Mouse (Mus musculus) spleen, adult 2 months (tissue): Measurements from ENCODE around the gene Nfic. TPM values are rescaled to one million over a fixed set of nuclear protein-coding genes. Genes with fewer than 3 reads are reported as not detected.

Source experiments
- DNase-seq, 2 experiments: peaks; one replicate each; pipeline versions ENCODE4 v3.0.0 to v3.0.0-alpha.2; 2012 to 2021; ENCODE audit warnings: low spot score in 2 of 2, low read depth in 1 of 2
- H3K27ac ChIP-seq: fragments of 200-500 bp; 2 replicates; pipeline ENCODE4 v1.5.1; 2012; ENCODE audit warnings: low read length, inconsistent platforms; ENCODE audit not compliant: insufficient read depth
- H3K27me3 ChIP-seq: fragments of 200-500 bp; 2 replicates; pipeline ENCODE4 v1.6.1; 2012; ENCODE audit warnings: mild to moderate bottlenecking, moderate library complexity, low read length, inconsistent platforms; ENCODE audit not compliant: control insufficient read depth, insufficient read depth
- H3K36me3 ChIP-seq: fragments of 200-500 bp; 2 replicates; pipeline ENCODE4 v1.6.1; 2012; ENCODE audit warnings: mild to moderate bottlenecking, low read length, inconsistent platforms; ENCODE audit not compliant: control insufficient read depth, insufficient read depth
- H3K4me1 ChIP-seq: fragments of 200-500 bp; 2 replicates; pipeline ENCODE4 v1.6.1; 2011; ENCODE audit warnings: inconsistent platforms; ENCODE audit not compliant: control insufficient read depth, insufficient read depth, insufficient read length
- H3K4me3 ChIP-seq: fragments of 200-500 bp; 2 replicates; pipeline ENCODE4 v1.5.1; 2011; ENCODE audit warnings: mild to moderate bottlenecking, inconsistent platforms; ENCODE audit not compliant: insufficient read depth, insufficient read length; ENCODE audit errors: extremely low read depth
- CTCF ChIP-seq: fragments of 200-500 bp; IDR thresholded peaks from 2 replicates; pipeline ENCODE4 v1.5.1; 2011; ENCODE audit warnings: mild to moderate bottlenecking, inconsistent platforms; ENCODE audit not compliant: insufficient read depth, insufficient read length, insufficient replicate concordance; ENCODE audit errors: extremely low read depth
- POLR2A ChIP-seq: fragments of 200-500 bp; IDR thresholded peaks from 2 replicates; pipeline ENCODE4 v1.6.1; 2011; ENCODE audit warnings: low read depth, low read length, inconsistent platforms
- WGBS: fragments of 180-500 bp; shearing (Covaris S2); methylation state at CpG from one replicate; pipeline ENCODE4 v1.1.7; 2018; 5-methylcytosine and 5-hydroxymethylcytosine counted together
- polyA plus RNA-seq: library from polyadenylated mRNA; depleted of rRNA; stranded (reverse); fragments of >200 nt; gene quantifications from 2 replicates; pipeline ENCODE4 v1.2.3, GENCODE M21; 2012

The Nfic gene
- polyA plus RNA-seq, 1 experiment = 26.0 TPM

DNA sequence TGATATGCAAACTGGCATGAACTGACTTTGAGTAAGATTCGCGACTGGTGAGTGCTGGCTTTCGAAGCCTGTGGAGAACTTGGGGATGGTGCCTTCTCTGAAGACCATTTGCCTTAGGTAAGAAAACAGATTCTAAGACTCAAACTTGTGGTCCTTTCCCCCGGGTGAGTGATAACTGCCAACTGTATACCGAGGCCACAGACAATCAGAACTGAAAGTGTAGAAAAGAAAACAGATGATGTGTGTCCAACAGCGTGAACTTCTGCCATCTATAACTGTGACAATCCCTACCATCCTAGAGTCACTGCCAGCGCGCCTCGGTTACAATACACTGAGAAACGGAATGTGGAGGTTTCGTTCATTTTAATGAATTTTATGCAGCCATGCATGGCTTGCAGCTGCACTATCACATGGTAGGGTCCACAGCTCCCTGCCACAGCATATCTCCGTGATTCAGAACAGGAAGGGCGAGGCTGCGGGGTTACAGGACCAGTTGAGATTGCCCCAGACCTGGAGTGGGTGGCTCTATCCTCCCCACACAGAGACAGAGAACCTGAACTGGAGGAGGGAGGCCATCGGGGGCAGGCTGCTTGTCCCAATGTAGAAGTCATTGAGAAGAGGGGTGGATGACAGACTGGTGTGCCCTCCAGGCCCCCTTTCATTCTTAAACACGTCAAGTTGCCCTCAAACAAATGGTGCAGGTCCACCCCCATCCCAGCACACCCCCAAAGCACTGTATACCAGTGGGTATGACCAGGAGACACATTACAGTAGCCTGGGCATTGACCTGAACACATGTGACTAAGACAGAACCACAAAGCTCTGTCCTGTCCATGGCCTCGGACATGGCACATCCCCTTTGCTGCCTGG lies 42.2 kb upstream of the Nfic start:
- H3K4me1 ChIP-seq = peaks cover 21% of the 10 kb centered on the region
- peaks cover 3% of the 10 kb centered on the region; the same call in 1 of the 2 replicates for H3K36me3 ChIP-seq
- no peak for TF ChIP-seq POLR2A
- DNase-seq = peak in 1 of 2 experiments; percentile 52
- H3K27me3 ChIP-seq = no peaks in the 10 kb centered on the region
- peak overlapping the region; percentile 99 for H3K27ac ChIP-seq
- peak overlapping the region; percentile 85 for H3K4me3 ChIP-seq
- WGBS = 6% methylated on average over 17 of the region's 17 CpGs

- WGBS = 3% methylated on average over 4 of the region's 4 CpGs
- peak overlapping the region; percentile 85 for H3K4me3 ChIP-seq
- peaks cover 7% of the 10 kb centered on the region for H3K36me3 ChIP-seq
- DNase-seq = no peak
- H3K27me3 ChIP-seq = no peaks in the 10 kb centered on the region
- TF ChIP-seq POLR2A = no peak
- no peak for TF ChIP-seq CTCF
- H3K4me1 ChIP-seq = peaks cover 20% of the 10 kb centered on the region; the same call in 1 of the 2 replicates
- H3K27ac ChIP-seq = peak overlapping the region; percentile 99
These were observed 41.5 kb upstream of the Nfic start for GRCm38 (mm10) chr10:81496969-81497368.

DNA sequence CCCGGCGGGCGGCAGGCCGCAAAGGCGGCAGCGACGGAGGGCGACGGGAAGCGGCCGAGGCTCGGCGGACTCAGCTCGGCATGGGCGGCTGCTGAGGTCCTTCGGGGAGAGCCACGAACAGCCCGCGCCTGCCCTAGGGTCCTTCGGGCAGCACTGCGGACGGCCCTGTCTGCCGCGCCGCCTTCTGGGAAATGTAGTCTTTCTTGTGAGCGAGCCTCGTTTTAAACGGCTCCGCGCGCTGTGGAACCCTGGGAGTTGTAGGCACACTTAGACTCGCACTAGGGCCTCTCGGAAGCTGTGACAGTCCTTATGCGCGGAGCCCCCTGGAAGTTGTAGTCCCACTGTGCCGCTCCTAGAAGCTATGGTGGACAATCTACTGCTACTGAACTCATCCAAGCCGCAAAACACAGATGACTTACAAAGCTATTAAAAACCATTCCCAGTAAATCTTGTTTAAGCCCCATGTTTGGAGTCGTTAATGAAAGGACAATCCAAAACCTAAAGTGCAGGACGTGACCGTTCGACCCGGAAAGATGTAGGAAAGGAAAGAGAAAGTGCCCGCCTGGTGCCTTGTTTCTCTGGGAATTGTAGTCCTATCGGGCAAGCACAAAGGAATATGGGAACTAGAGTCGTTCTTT lies 40.9 kb upstream of the Nfic start, which contains the start of gene Ncln:
Ncln (minus strand) TSS at position 129 of the 638 bp plus-strand sequence.
- DNase-seq = peak; percentile 96
- WGBS = under 1% methylated on average over 45 of the region's 45 CpGs
- H3K4me3 ChIP-seq = peak within 1 kb of the TSS; percentile 86
- peak within 1 kb of the TSS; percentile 99 for H3K27ac ChIP-seq
- H3K27me3 ChIP-seq = no peaks in the 10 kb centered on the region
- TF ChIP-seq POLR2A = no peak
- TF ChIP-seq CTCF = no peak
- H3K4me1 ChIP-seq = peaks cover 20% of the 10 kb centered on the region; the same call in 1 of the 2 replicates
- peaks cover 13% of the 10 kb centered on the region for H3K36me3 ChIP-seq

DNA sequence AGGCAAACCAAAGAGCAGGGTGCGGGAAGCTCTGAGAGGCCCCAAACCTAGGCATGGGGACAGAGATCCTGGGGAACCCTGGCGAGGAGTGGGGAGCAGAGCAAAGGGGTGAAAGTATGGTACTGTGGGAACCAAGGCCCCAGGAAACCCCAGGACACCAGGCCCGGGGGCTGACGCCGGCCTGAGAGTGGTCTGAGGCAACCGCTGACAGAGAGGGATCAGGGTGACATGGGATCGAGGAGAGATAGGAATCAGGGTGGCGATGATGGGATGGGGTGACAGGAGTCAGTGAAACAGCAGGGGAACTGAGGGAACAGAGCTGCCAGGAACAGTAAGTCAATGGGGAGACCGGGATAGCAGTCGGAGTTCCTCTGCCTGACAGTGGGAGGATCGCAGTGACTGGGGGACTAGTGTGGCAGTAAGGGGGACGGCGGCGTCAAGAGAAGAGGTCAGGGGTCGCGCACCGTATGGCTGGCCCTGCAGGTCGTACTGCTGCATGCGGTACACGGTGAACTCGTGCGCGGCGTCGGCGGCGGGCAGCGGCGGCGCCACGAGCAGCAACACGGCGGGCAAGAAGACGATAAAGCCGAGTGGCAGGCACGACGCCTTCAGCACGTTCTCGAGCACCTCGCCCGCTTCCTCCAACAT lies 40.3 kb upstream of the Nfic start:
- TF ChIP-seq CTCF = no peak
- no peak for TF ChIP-seq POLR2A
- peaks cover 19% of the 10 kb centered on the region for H3K36me3 ChIP-seq
- H3K27me3 ChIP-seq = no peaks in the 10 kb centered on the region
- peak overlapping the region; percentile 86 for H3K4me3 ChIP-seq
- peak overlapping the region; percentile 53 for H3K27ac ChIP-seq
- H3K4me1 ChIP-seq = peaks cover 20% of the 10 kb centered on the region; the same call in 1 of the 2 replicates
- 3% methylated on average over 39 of the region's 41 CpGs for WGBS
- no peak for DNase-seq

DNA sequence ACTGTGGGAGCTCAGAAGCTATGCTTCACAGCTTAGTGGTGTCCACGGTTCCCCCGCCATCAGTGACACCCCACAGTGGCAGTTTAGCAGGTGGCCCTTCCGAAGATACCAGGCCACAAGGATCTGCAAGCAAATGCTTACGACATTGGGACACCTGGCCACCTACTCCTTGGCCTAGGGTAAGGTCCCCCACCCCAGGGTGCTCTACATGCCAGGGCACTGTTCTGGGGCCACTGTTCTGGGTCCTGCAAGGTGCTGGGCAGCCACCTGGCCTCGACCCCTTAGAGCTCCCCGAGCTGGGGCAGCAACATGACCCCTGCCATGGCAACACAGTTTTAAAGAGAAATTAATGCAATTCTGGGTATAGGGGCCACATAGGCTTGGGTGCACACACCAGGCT lies 39.7 kb upstream of the Nfic start:
- H3K4me1 ChIP-seq = peaks cover 19% of the 10 kb centered on the region; the same call in 1 of the 2 replicates
- peaks cover 23% of the 10 kb centered on the region for H3K36me3 ChIP-seq
- 62% methylated on average over 6 of the region's 6 CpGs for WGBS
- H3K27me3 ChIP-seq = no peaks in the 10 kb centered on the region
- no peak for DNase-seq
- peak overlapping the region; percentile 86; the same call in 1 of the 2 replicates for H3K4me3 ChIP-seq
- H3K27ac ChIP-seq = no peak overlapping the region
- no peak for TF ChIP-seq POLR2A
- no peak for TF ChIP-seq CTCF

- Histone ChIP-seq H3K27ac (no peak overlapping the region), H3K4me1 (peaks cover 15% of the 10 kb centered on the region; the same call in 1 of the 2 replicates), H3K36me3 (peaks cover 30% of the 10 kb centered on the region), H3K27me3 (no peaks in the 10 kb centered on the region), H3K4me3 (no peak overlapping the region)
- TF ChIP-seq CTCF (no peak), POLR2A (no peak)
- 85% methylated on average over 11 of the region's 11 CpGs for WGBS
- no peak for DNase-seq
These were observed 39.0 kb upstream of the Nfic start for GRCm38 (mm10) chr10:81494260-81495041.
